ENCODE assay signal across 11 mouse cellular contexts in the genomic region with DNA sequence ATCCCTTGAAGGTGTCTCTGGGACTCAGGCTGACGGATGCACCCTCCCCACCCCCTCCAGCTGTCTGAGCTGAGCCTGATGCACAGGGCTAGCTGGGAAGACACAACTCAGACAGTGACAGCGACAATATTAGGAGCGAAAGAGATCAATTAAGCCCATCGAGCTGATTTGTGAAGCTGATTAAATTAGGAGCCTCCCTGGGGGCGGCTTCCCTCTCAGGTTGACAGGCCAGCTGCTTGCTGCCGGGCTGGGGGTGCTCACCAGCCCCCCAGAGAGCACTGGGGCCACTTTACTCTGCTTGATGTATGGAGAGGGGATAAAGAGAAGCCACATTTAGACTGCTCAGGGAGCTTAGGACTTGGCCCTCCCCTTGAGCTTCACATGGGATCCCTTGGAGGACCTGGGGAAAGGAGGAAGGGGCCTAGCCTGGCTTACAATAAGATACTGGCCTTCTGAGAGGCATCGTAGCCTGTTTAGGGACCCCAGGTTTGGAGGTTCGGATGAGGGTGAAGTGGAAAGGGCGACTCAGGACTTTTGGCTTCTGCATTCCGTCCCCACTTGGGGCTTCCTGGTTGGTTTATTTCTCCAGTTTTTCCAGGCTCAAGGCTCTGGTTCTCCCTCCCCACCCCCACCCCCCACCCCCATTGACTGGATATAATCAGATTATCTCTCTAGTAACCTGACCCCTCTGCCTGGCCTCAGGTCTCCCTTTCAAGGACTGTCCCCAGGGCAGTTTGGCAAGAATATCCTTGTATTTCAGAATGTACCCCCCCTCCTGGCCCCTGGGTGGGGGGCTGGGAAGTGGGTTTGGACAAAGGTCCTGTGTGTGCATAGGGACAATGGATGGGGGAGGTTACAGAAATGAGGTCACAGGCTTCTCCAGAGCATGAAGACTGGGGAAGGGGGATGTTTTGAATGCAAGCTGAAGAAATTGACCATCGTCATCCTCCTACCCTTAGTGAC.
A peak's percentile ranks its signal among the peaks of the same experiment; 100 is the strongest.
DNase-seq lines count a peak whose midpoint lies in the region; ATAC-seq lines count a peak whose summit lies in the region.
"Had no signal": no experiment of that assay in that cellular context is flagged by ENCODE, and none has a peak within 500 bp of the region (broad histone marks: within the 10 kb centered on the region; RNA-seq: fewer than 3 reads in every experiment).

No protein-coding gene starts in this region.

- peak overlapping the region; percentile 90 for H3K27ac ChIP-seq in forebrain, embryonic 10.5 days
- H3K27ac ChIP-seq in forebrain, embryonic 15.5 days (replicated peaks): no peak overlapping the region
- peak overlapping the region; percentile 57 for H3K27ac ChIP-seq in embryonic facial prominence, embryonic 11.5 days (replicated peaks; ENCODE audit: low read depth, low read length)
- peak overlapping the region; percentile 68 for H3K27ac ChIP-seq in hindbrain, embryonic 13.5 days
- peak overlapping the region; percentile 72 for H3K27ac ChIP-seq in neural tube, embryonic 11.5 days (ENCODE audit: low read depth, low read length)
- H3K27ac ChIP-seq: liver, embryonic 14.5 days; macrophage had no signal

- H3K36me3 ChIP-seq in forebrain, embryonic 10.5 days (replicated peaks): no peaks in the 10 kb centered on the region
- H3K36me3 ChIP-seq in forebrain, embryonic 15.5 days: no peaks in the 10 kb centered on the region
- H3K36me3 ChIP-seq in embryonic facial prominence, embryonic 11.5 days (replicated peaks; ENCODE audit: control insufficient read depth, insufficient read depth, low read depth, low read length): no peaks in the 10 kb centered on the region
- H3K36me3 ChIP-seq in hindbrain, embryonic 13.5 days: no peaks in the 10 kb centered on the region
- no peaks in the 10 kb centered on the region for H3K36me3 ChIP-seq in neural tube, embryonic 11.5 days (ENCODE audit: control insufficient read depth, insufficient read depth, low read length)

- H3K4me1 ChIP-seq in forebrain, embryonic 10.5 days: peaks cover 57% of the 10 kb centered on the region
- H3K4me1 ChIP-seq in forebrain, embryonic 15.5 days: peaks cover 38% of the 10 kb centered on the region
- peaks cover 12% of the 10 kb centered on the region for H3K4me1 ChIP-seq in embryonic facial prominence, embryonic 11.5 days (ENCODE audit: control insufficient read depth, insufficient read depth, low read length)
- H3K4me1 ChIP-seq in hindbrain, embryonic 13.5 days (replicated peaks): peaks cover 42% of the 10 kb centered on the region
- peaks cover 16% of the 10 kb centered on the region for H3K4me1 ChIP-seq in neural tube, embryonic 11.5 days (ENCODE audit: control insufficient read depth, insufficient read depth, low read length)

- peaks cover 9% of the 10 kb centered on the region; the same call in 1 of the 2 replicates for H3K27me3 ChIP-seq in forebrain, embryonic 10.5 days (ENCODE audit: poor library complexity, severe bottlenecking)
- H3K27me3 ChIP-seq in forebrain, embryonic 15.5 days: no peaks in the 10 kb centered on the region
- H3K27me3 ChIP-seq in embryonic facial prominence, embryonic 11.5 days (ENCODE audit: control insufficient read depth, insufficient read depth, low read length): no peaks in the 10 kb centered on the region
- H3K27me3 ChIP-seq in hindbrain, embryonic 13.5 days: no peaks in the 10 kb centered on the region
- no peaks in the 10 kb centered on the region for H3K27me3 ChIP-seq in neural tube, embryonic 11.5 days (ENCODE audit: control insufficient read depth, insufficient read depth, low read length)

- H3K9ac ChIP-seq in forebrain, embryonic 15.5 days (replicated peaks): no peak overlapping the region
- peak overlapping the region; percentile 34 for H3K9ac ChIP-seq in embryonic facial prominence, embryonic 11.5 days (replicated peaks; ENCODE audit: low read length)
- no peak overlapping the region; the same call in 1 of the 2 replicates for H3K9ac ChIP-seq in hindbrain, embryonic 13.5 days
- H3K9ac ChIP-seq in neural tube, embryonic 11.5 days (ENCODE audit: low read length): peak overlapping the region; percentile 40; the same call in 1 of the 2 replicates
- H3K9ac ChIP-seq: liver, embryonic 14.5 days had no signal

- peak; percentile 81 for DNase-seq in forebrain, embryonic 10.5 days (ENCODE audit: extremely low spot score, low spot score)
- DNase-seq in embryonic facial prominence, embryonic 11.5 days (ENCODE audit: low spot score): peak; percentile 80
- peak; percentile 45 for DNase-seq in neural tube, embryonic 11.5 days (ENCODE audit: low spot score)
- DNase-seq in gastrocnemius, postnatal 36 days: no peak
- no peak for DNase-seq in spleen, adult 18-20 months
- no peak for DNase-seq in kidney, postnatal 4 days

- H3K9me3 ChIP-seq in forebrain, embryonic 10.5 days: no peaks in the 10 kb centered on the region
- H3K9me3 ChIP-seq in forebrain, embryonic 15.5 days: no peaks in the 10 kb centered on the region
- H3K9me3 ChIP-seq in embryonic facial prominence, embryonic 11.5 days (replicated peaks; ENCODE audit: control insufficient read depth, low read length): no peaks in the 10 kb centered on the region
- H3K9me3 ChIP-seq in hindbrain, embryonic 13.5 days: no peaks in the 10 kb centered on the region
- no peaks in the 10 kb centered on the region for H3K9me3 ChIP-seq in neural tube, embryonic 11.5 days (ENCODE audit: control insufficient read depth, low read length)

- ATAC-seq in forebrain, embryonic 15.5 days (replicated peaks): no peak
- ATAC-seq in embryonic facial prominence, embryonic 11.5 days (replicated peaks; ENCODE audit: insufficient number of reproducible peaks, low FRiP score, low TSS enrichment, low read depth): peak; percentile 60
- peak; percentile 46; the same call in 1 of the 2 replicates for ATAC-seq in hindbrain, embryonic 13.5 days (ENCODE audit: low FRiP score)
- ATAC-seq in neural tube, embryonic 11.5 days (ENCODE audit: insufficient read depth, low FRiP score, low TSS enrichment): no peak

- H3K4me2 ChIP-seq in forebrain, embryonic 15.5 days (replicated peaks): no peak overlapping the region
- no peak overlapping the region for H3K4me2 ChIP-seq in embryonic facial prominence, embryonic 11.5 days (ENCODE audit: low read depth, low read length)
- H3K4me2 ChIP-seq in hindbrain, embryonic 13.5 days: no peak overlapping the region
- no peak overlapping the region for H3K4me2 ChIP-seq in neural tube, embryonic 11.5 days (ENCODE audit: low read depth)

- intact Hi-C loops in gastrocnemius, postnatal 36 days (cut with DNase I): no loop called here

- peak overlapping the region; percentile 20 for H3K4me3 ChIP-seq in forebrain, embryonic 10.5 days
- H3K4me3 ChIP-seq in forebrain, embryonic 15.5 days: no peak overlapping the region
- H3K4me3 ChIP-seq in embryonic facial prominence, embryonic 11.5 days (ENCODE audit: low read depth, low read length): no peak overlapping the region
- no peak overlapping the region for H3K4me3 ChIP-seq in hindbrain, embryonic 13.5 days
- H3K4me3 ChIP-seq in neural tube, embryonic 11.5 days (ENCODE audit: low read depth, low read length): no peak overlapping the region
- H3K4me3 ChIP-seq: left cerebral cortex, adult 2 months had no signal

- 5% methylated on average over 11 of the region's 11 CpGs for WGBS in forebrain, embryonic 10.5 days
- 19% methylated on average over 11 of the region's 11 CpGs for WGBS in forebrain, embryonic 15.5 days
- 8% methylated on average over 11 of the region's 11 CpGs for WGBS in embryonic facial prominence, embryonic 11.5 days
- WGBS in hindbrain, embryonic 13.5 days: 25% methylated on average over 11 of the region's 11 CpGs
- 40% methylated on average over 11 of the region's 11 CpGs for WGBS in neural tube, embryonic 11.5 days

Comparison
In these comparisons a context has a peak if more than half of its experiments do, and no peak if none do; other contexts are left out.
1. DNase-seq: peak in forebrain, embryonic 10.5 days (single experiment), embryonic facial prominence, embryonic 11.5 days (single experiment) and neural tube, embryonic 11.5 days (single experiment); none in gastrocnemius, postnatal 36 days (0 of 2), spleen, adult 18-20 months (0 of 2) and kidney, postnatal 4 days (0 of 2).
2. ATAC-seq: peak in embryonic facial prominence, embryonic 11.5 days (single experiment) and hindbrain, embryonic 13.5 days (single experiment); none in forebrain, embryonic 15.5 days (single experiment) and neural tube, embryonic 11.5 days (single experiment).
3. H3K9ac ChIP-seq: peak in embryonic facial prominence, embryonic 11.5 days (single experiment) and neural tube, embryonic 11.5 days (single experiment); none in forebrain, embryonic 15.5 days (single experiment) and hindbrain, embryonic 13.5 days (single experiment).